Mouse (Mus musculus): ENCODE measurements around the gene Pik3cd.
A peak's percentile ranks its signal among the peaks of the same experiment; 100 is the strongest.
"Not testable (repeated sequence)": the region's sequence is repeated elsewhere in the genome, so short reads cannot be mapped to it uniquely, and the experiment has no call there.

The Pik3cd gene

GRCm38 (mm10) chr4:149628810-149629209 is 73.6 kb downstream of the Pik3cd start:
- Histone ChIP-seq H3K36me3 (ENCODE audit: control insufficient read depth, insufficient read depth, low read length, poor library complexity, severe bottlenecking) (no peaks in the 10 kb centered on the region), H3K27me3 (ENCODE audit: control insufficient read depth, insufficient read depth, low read length, poor library complexity, severe bottlenecking) (no peaks in the 10 kb centered on the region)
- DNase-seq (ENCODE audit: low read depth, low spot score): no peak

- H3K27me3 ChIP-seq (ENCODE audit: control insufficient read depth, insufficient read depth, low read length, poor library complexity, severe bottlenecking): no peaks in the 10 kb centered on the region
- DNase-seq (ENCODE audit: low read depth, low spot score): peak; percentile 80
- H3K36me3 ChIP-seq (ENCODE audit: control insufficient read depth, insufficient read depth, low read length, poor library complexity, severe bottlenecking): no peaks in the 10 kb centered on the region
Measured at GRCm38 (mm10) chr4:149628372-149628771, 74.0 kb downstream of the Pik3cd start.

- no peak for DNase-seq (ENCODE audit: low read depth, low spot score)
- no peaks in the 10 kb centered on the region for H3K36me3 ChIP-seq (ENCODE audit: control insufficient read depth, insufficient read depth, low read length, poor library complexity, severe bottlenecking)
- no peaks in the 10 kb centered on the region for H3K27me3 ChIP-seq (ENCODE audit: control insufficient read depth, insufficient read depth, low read length, poor library complexity, severe bottlenecking)
Measured at GRCm38 (mm10) chr4:149626809-149627208, 75.6 kb downstream of the Pik3cd start.

- H3K27me3 ChIP-seq (ENCODE audit: control insufficient read depth, insufficient read depth, low read length, poor library complexity, severe bottlenecking): no peaks in the 10 kb centered on the region
- DNase-seq (ENCODE audit: low read depth, low spot score): no peak
- no peaks in the 10 kb centered on the region for H3K36me3 ChIP-seq (ENCODE audit: control insufficient read depth, insufficient read depth, low read length, poor library complexity, severe bottlenecking)
Measured at GRCm38 (mm10) chr4:149623711-149624110, 78.7 kb downstream of the Pik3cd start.

GRCm38 (mm10) chr4:149621286-149621685 is 81.1 kb downstream of the Pik3cd start:
- no peaks in the 10 kb centered on the region for H3K27me3 ChIP-seq (ENCODE audit: control insufficient read depth, insufficient read depth, low read length, poor library complexity, severe bottlenecking)
- no peak for DNase-seq (ENCODE audit: low read depth, low spot score)
- no peaks in the 10 kb centered on the region for H3K36me3 ChIP-seq (ENCODE audit: control insufficient read depth, insufficient read depth, low read length, poor library complexity, severe bottlenecking)

- Histone ChIP-seq H3K36me3 (ENCODE audit: control insufficient read depth, insufficient read depth, low read length, poor library complexity, severe bottlenecking) (no peaks in the 10 kb centered on the region), H3K27me3 (ENCODE audit: control insufficient read depth, insufficient read depth, low read length, poor library complexity, severe bottlenecking) (no peaks in the 10 kb centered on the region)
- no peak for DNase-seq (ENCODE audit: low read depth, low spot score)
Measured at GRCm38 (mm10) chr4:149619988-149620387, 82.4 kb downstream of the Pik3cd start.

GRCm38 (mm10) chr4:149616999-149617398 is 85.4 kb downstream of the Pik3cd start:
- not testable (repeated sequence) for H3K36me3 ChIP-seq (ENCODE audit: control insufficient read depth, insufficient read depth, low read length, poor library complexity, severe bottlenecking); DNase-seq (ENCODE audit: low read depth, low spot score); H3K27me3 ChIP-seq (ENCODE audit: control insufficient read depth, insufficient read depth, low read length, poor library complexity, severe bottlenecking)

GRCm38 (mm10) chr4:149614869-149615268 is 87.5 kb downstream of the Pik3cd start:
- no peaks in the 10 kb centered on the region for H3K27me3 ChIP-seq (ENCODE audit: control insufficient read depth, insufficient read depth, low read length, poor library complexity, severe bottlenecking)
- no peak for DNase-seq (ENCODE audit: low read depth, low spot score)
- H3K36me3 ChIP-seq (ENCODE audit: control insufficient read depth, insufficient read depth, low read length, poor library complexity, severe bottlenecking): no peaks in the 10 kb centered on the region

- DNase-seq (ENCODE audit: low read depth, low spot score); H3K27me3 ChIP-seq (ENCODE audit: control insufficient read depth, insufficient read depth, low read length, poor library complexity, severe bottlenecking); H3K36me3 ChIP-seq (ENCODE audit: control insufficient read depth, insufficient read depth, low read length, poor library complexity, severe bottlenecking): not testable (repeated sequence)
Measured at GRCm38 (mm10) chr4:149613497-149613896, 88.9 kb downstream of the Pik3cd start.

- H3K36me3 ChIP-seq (ENCODE audit: control insufficient read depth, insufficient read depth, low read length, poor library complexity, severe bottlenecking): no peaks in the 10 kb centered on the region
- peak; percentile 64 for DNase-seq (ENCODE audit: low read depth, low spot score)
Measured at GRCm38 (mm10) chr4:149611376-149612044, 90.9 kb downstream of the Pik3cd start.

GRCm38 (mm10) chr4:149609256-149610025 is 92.9 kb downstream of the Pik3cd start:
- H3K27me3 ChIP-seq (ENCODE audit: control insufficient read depth, insufficient read depth, low read length, poor library complexity, severe bottlenecking): no peaks in the 10 kb centered on the region
- DNase-seq (ENCODE audit: low read depth, low spot score): no peak
- no peaks in the 10 kb centered on the region for H3K36me3 ChIP-seq (ENCODE audit: control insufficient read depth, insufficient read depth, low read length, poor library complexity, severe bottlenecking)

More at GRCm38 (mm10) chr4:149611376-149612044, 90.9 kb downstream of the Pik3cd start:
- H3K27me3 ChIP-seq (ENCODE audit: control insufficient read depth, insufficient read depth, low read length, poor library complexity, severe bottlenecking): no peaks in the 10 kb centered on the region

- DNase-seq (ENCODE audit: low read depth, low spot score): no peak
- H3K27me3 ChIP-seq (ENCODE audit: control insufficient read depth, insufficient read depth, low read length, poor library complexity, severe bottlenecking): no peaks in the 10 kb centered on the region
- H3K36me3 ChIP-seq (ENCODE audit: control insufficient read depth, insufficient read depth, low read length, poor library complexity, severe bottlenecking): no peaks in the 10 kb centered on the region
Measured at GRCm38 (mm10) chr4:149608309-149608638, 94.1 kb downstream of the Pik3cd start.

GRCm38 (mm10) chr4:149607591-149608308 is 94.6 kb downstream of the Pik3cd start:
- H3K27me3 ChIP-seq (ENCODE audit: control insufficient read depth, insufficient read depth, low read length, poor library complexity, severe bottlenecking): no peaks in the 10 kb centered on the region
- no peaks in the 10 kb centered on the region for H3K36me3 ChIP-seq (ENCODE audit: control insufficient read depth, insufficient read depth, low read length, poor library complexity, severe bottlenecking)
- no peak for DNase-seq (ENCODE audit: low read depth, low spot score)

- no peaks in the 10 kb centered on the region for H3K27me3 ChIP-seq (ENCODE audit: control insufficient read depth, insufficient read depth, low read length, poor library complexity, severe bottlenecking)
- DNase-seq (ENCODE audit: low read depth, low spot score): no peak
- no peaks in the 10 kb centered on the region; the same call in 1 of the 2 replicates for H3K36me3 ChIP-seq (ENCODE audit: control insufficient read depth, insufficient read depth, low read length, poor library complexity, severe bottlenecking)
Measured at GRCm38 (mm10) chr4:149606766-149607358, 95.5 kb downstream of the Pik3cd start.

- H3K27me3 ChIP-seq (ENCODE audit: control insufficient read depth, insufficient read depth, low read length, poor library complexity, severe bottlenecking): no peaks in the 10 kb centered on the region
- no peaks in the 10 kb centered on the region; the same call in 1 of the 2 replicates for H3K36me3 ChIP-seq (ENCODE audit: control insufficient read depth, insufficient read depth, low read length, poor library complexity, severe bottlenecking)
- DNase-seq (ENCODE audit: low read depth, low spot score): no peak
Measured at GRCm38 (mm10) chr4:149606056-149606455, 96.3 kb downstream of the Pik3cd start.
